Mouse (Mus musculus): ENCODE data around the gene Ghdc. TPM values are rescaled to one million over a fixed set of nuclear protein-coding genes. Genes with fewer than 3 reads are reported as not detected.
A peak's percentile ranks its signal among the peaks of the same experiment; 100 is the strongest.

The Ghdc gene
- polyA plus RNA-seq, 1 experiment from 2014 or later = 2.1 TPM

DNA sequence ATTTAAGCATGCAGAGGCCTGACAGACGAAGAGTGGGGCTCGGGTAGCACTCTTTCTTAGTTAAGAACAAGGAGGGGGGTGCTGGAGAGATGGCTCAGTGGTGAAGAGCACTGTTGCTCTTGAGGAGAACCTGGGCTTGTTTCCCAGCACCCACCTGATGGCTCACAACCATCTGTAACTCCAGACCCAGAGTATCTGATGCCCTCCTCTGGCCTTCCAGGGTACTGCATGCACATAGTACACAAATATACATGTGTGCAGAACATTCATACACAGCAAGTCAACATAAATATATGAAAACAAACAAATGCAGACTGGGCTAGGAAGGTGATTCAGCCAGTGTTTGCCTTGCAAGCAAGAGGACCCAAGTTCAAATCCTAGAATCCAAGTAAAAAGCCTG, 40.4 kb upstream of the Ghdc start:
- no peak overlapping the region for H3K9ac ChIP-seq (ENCODE audit: low read depth, low read length)
- DNase-seq (ENCODE audit: low spot score) (no peak), ATAC-seq (ENCODE audit: low FRiP score) (no peak)
- no peaks in the 10 kb centered on the region for H3K27me3 ChIP-seq (ENCODE audit: control insufficient read depth, insufficient read depth, low read length)
- H3K4me2 ChIP-seq (replicated peaks; ENCODE audit: low read depth, low read length) = no peak overlapping the region
- H3K9me3 ChIP-seq (ENCODE audit: control insufficient read depth, low read length) = no peaks in the 10 kb centered on the region
- no peaks in the 10 kb centered on the region for H3K4me1 ChIP-seq (replicated peaks; ENCODE audit: control insufficient read depth, insufficient read depth, low read length)
- H3K36me3 ChIP-seq (ENCODE audit: control insufficient read depth, insufficient read depth, low read length) = no peaks in the 10 kb centered on the region
- no peak overlapping the region for H3K4me3 ChIP-seq (ENCODE audit: low read depth, low read length)
- 78% methylated on average over 2 of the region's 2 CpGs for WGBS
- H3K27ac ChIP-seq (ENCODE audit: low read depth, low read length) = no peak overlapping the region

DNA sequence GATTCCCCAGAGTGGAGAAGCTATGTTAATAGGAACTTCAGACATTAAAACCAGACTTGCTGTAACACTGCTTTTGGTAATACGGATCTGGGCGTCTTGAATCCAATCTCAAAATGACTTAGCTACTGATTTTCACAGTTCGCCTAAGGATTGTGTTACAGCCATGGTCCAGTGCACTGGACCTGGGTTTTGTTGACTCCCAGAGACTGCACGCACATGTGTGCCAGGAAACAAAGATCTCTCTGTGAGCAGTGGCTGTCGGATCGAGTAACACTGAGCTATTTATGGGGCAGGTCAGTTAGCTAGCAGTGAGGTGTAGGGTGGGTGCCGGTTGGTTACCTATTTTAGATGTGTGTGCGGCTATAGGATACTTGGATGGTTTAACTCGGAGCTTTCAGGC, 39.8 kb upstream of the Ghdc start:
- no peaks in the 10 kb centered on the region for H3K27me3 ChIP-seq (ENCODE audit: control insufficient read depth, insufficient read depth, low read length)
- no peak overlapping the region for H3K27ac ChIP-seq (ENCODE audit: low read depth, low read length)
- H3K36me3 ChIP-seq (ENCODE audit: control insufficient read depth, insufficient read depth, low read length) = no peaks in the 10 kb centered on the region
- DNase-seq (ENCODE audit: low spot score) (no peak), ATAC-seq (ENCODE audit: low FRiP score) (no peak)
- WGBS = 68% methylated on average over 9 of the region's 9 CpGs
- H3K4me3 ChIP-seq (ENCODE audit: low read depth, low read length) = no peak overlapping the region
- no peak overlapping the region for H3K9ac ChIP-seq (ENCODE audit: low read depth, low read length)
- H3K4me1 ChIP-seq (replicated peaks; ENCODE audit: control insufficient read depth, insufficient read depth, low read length) = no peaks in the 10 kb centered on the region
- no peak overlapping the region for H3K4me2 ChIP-seq (replicated peaks; ENCODE audit: low read depth, low read length)
- H3K9me3 ChIP-seq (ENCODE audit: control insufficient read depth, low read length) = no peaks in the 10 kb centered on the region

DNA sequence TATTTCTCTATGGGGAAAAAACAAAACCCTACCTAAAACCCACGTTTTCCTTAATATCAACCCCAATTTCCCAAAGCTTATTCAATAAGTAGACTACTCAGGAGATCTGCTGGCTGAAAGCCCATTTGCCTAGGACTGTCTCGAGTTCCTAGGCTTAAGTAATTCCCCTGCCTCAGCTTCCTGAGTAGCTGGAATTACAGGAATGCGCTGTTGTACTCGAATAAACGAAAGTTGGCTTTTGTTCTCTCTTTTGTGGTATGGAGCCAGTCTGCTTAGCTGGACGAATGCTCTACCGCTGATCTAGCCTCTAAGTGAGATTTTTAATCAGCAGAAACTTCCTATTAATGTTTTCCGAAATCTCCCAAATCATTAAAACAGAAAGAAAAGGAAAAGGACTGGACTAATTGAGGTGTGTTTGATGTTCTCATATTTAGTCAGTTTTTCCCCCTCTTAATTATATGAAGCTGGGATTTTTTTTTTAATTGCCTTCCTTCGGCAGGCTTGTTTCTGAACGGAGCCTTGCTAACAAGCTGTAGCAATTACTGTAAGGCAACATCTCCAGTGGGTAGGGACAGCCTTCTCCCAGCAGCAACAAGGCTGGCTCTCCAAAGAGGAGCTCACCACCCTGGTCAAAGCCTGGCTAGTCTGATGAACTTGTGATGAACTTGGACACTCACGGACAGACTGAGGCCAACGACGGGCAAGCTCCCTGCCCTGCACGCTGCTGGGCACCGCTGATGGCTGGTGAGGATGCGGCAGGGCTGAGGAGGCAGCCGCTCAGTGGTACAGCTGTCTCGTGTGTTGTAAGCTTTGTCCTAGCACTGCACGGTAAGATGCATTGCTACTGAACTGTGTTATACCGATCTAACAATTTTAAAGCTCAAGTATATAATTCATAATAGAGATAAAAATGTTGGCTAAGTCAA, 35.9 kb upstream of the Ghdc start:
- Histone ChIP-seq H3K9ac (ENCODE audit: low read depth, low read length) (no peak overlapping the region), H3K27ac (ENCODE audit: low read depth, low read length) (no peak overlapping the region; the same call in 1 of the 2 replicates), H3K27me3 (ENCODE audit: control insufficient read depth, insufficient read depth, low read length) (no peaks in the 10 kb centered on the region), H3K4me3 (ENCODE audit: low read depth, low read length) (no peak overlapping the region), H3K9me3 (ENCODE audit: control insufficient read depth, low read length) (no peaks in the 10 kb centered on the region), H3K4me1 (replicated peaks; ENCODE audit: control insufficient read depth, insufficient read depth, low read length) (no peaks in the 10 kb centered on the region), H3K36me3 (ENCODE audit: control insufficient read depth, insufficient read depth, low read length) (0 out of 2 replicates have a peak, but pooled peaks cover 2% of the 10 kb centered on the region), H3K4me2 (replicated peaks; ENCODE audit: low read depth, low read length) (no peak overlapping the region)
- WGBS = 80% methylated on average over 20 of the region's 20 CpGs
- ATAC-seq (ENCODE audit: low FRiP score) (no peak), DNase-seq (ENCODE audit: low spot score) (no peak)

DNA sequence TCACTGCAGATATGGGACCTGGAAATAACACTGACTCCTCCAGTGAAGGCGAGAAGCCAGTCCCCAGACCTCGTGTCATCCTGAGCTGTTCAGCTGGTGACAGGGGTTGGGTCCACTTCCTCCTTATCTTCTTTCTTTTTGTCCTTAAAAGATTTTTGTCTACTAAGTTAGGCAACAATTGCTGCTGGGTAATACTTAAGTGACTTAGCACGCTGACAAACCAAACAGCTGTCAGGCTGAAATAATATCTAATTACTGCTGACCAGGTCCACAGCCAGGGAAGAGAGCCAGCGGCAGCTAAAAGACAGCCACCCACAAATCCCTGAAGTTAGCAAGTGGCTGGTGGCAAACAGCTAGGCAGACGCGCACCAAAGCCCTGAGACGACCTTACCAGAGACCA, 34.8 kb upstream of the Ghdc start:
- WGBS = 87% methylated on average over 7 of the region's 7 CpGs
- no peaks in the 10 kb centered on the region for H3K4me1 ChIP-seq (replicated peaks; ENCODE audit: control insufficient read depth, insufficient read depth, low read length)
- no peaks in the 10 kb centered on the region for H3K27me3 ChIP-seq (ENCODE audit: control insufficient read depth, insufficient read depth, low read length)
- H3K4me2 ChIP-seq (replicated peaks; ENCODE audit: low read depth, low read length) = no peak overlapping the region
- ATAC-seq (ENCODE audit: low FRiP score) (no peak), DNase-seq (ENCODE audit: low spot score) (no peak)
- 0 out of 2 replicates have a peak, but pooled peaks cover 2% of the 10 kb centered on the region for H3K36me3 ChIP-seq (ENCODE audit: control insufficient read depth, insufficient read depth, low read length)
- H3K27ac ChIP-seq (ENCODE audit: low read depth, low read length) = no peak overlapping the region
- no peak overlapping the region for H3K9ac ChIP-seq (ENCODE audit: low read depth, low read length)
- H3K4me3 ChIP-seq (ENCODE audit: low read depth, low read length) = no peak overlapping the region
- no peaks in the 10 kb centered on the region for H3K9me3 ChIP-seq (ENCODE audit: control insufficient read depth, low read length)

DNA sequence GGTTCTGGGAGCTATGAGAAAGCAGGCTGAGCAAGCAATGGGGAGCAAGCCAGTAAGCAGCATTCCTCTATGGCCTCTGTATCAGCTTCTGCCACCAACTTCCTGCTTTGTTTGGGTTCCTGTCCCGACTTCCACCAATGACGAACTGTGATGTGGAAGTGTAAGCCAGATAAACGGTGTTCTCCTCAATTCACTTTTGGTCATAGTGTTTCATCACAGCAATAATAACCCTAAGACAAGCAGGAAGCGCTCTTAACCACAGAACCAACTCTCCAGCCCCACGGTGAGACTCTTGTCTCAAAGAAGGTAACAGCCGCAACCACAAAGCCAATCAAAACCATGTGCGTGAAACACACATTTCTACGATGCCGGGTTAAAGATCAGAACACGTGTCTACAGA, 33.7 kb upstream of the Ghdc start:
- ATAC-seq (ENCODE audit: low FRiP score) (no peak), DNase-seq (ENCODE audit: low spot score) (no peak)
- Histone ChIP-seq H3K27me3 (ENCODE audit: control insufficient read depth, insufficient read depth, low read length) (no peaks in the 10 kb centered on the region), H3K4me1 (replicated peaks; ENCODE audit: control insufficient read depth, insufficient read depth, low read length) (no peaks in the 10 kb centered on the region), H3K9me3 (ENCODE audit: control insufficient read depth, low read length) (no peaks in the 10 kb centered on the region), H3K27ac (ENCODE audit: low read depth, low read length) (no peak overlapping the region), H3K36me3 (ENCODE audit: control insufficient read depth, insufficient read depth, low read length) (0 out of 2 replicates have a peak, but pooled peaks cover 2% of the 10 kb centered on the region), H3K4me3 (ENCODE audit: low read depth, low read length) (no peak overlapping the region), H3K4me2 (replicated peaks; ENCODE audit: low read depth, low read length) (no peak overlapping the region), H3K9ac (ENCODE audit: low read depth, low read length) (no peak overlapping the region)
- WGBS = 93% methylated on average over 10 of the region's 10 CpGs

DNA sequence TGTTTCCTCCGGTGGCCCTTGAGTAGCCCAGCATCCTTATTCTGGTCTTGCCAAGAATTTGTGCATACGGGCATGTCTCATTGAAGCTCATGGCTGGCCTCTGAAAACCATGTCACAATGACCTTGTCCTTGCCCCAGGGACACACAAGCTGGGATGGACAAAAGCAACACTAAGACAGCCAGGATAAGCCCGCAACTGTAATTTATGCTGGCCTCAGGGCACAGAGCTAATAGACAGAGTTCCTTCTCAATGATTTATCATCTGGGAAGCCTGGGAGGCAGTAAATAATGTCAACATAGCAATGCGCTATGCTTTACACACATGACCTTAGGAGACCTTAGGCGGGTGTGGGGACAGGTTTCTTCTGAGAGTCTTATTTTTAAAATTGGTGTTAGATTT, 28.7 kb upstream of the Ghdc start:
- Histone ChIP-seq H3K9me3 (ENCODE audit: control insufficient read depth, low read length) (no peaks in the 10 kb centered on the region), H3K27ac (ENCODE audit: low read depth, low read length) (no peak overlapping the region), H3K36me3 (ENCODE audit: control insufficient read depth, insufficient read depth, low read length) (0 out of 2 replicates have a peak, but pooled peaks cover 2% of the 10 kb centered on the region), H3K27me3 (ENCODE audit: control insufficient read depth, insufficient read depth, low read length) (no peaks in the 10 kb centered on the region), H3K9ac (ENCODE audit: low read depth, low read length) (no peak overlapping the region), H3K4me3 (ENCODE audit: low read depth, low read length) (no peak overlapping the region), H3K4me2 (replicated peaks; ENCODE audit: low read depth, low read length) (no peak overlapping the region), H3K4me1 (replicated peaks; ENCODE audit: control insufficient read depth, insufficient read depth, low read length) (no peaks in the 10 kb centered on the region)
- ATAC-seq (ENCODE audit: low FRiP score) = no peak
- DNase-seq (ENCODE audit: low spot score) = peak; percentile 11
- WGBS = 78% methylated on average over 5 of the region's 5 CpGs

DNA sequence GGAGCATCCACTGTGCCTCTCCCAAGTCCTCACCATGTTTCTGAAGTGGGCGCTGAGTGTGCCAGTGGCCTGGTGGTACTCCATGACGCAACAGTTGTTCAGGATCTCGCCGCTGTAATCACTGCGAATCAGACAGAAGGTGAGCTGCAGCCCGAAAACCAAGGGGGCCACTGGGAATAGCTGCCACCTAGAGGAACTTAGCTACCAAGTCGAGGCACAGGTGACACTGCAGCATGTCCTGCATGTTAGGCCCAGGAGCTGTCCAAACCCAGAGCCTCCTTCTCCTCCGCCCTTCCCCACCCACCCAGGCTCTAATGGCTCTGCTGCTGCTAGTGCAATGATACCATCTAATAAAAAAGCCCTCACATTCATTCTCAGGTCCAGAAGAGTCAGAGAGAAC, 25.8 kb upstream of the Ghdc start:
- no peak for DNase-seq (ENCODE audit: low spot score)
- Histone ChIP-seq H3K9ac (ENCODE audit: low read depth, low read length) (no peak overlapping the region), H3K4me1 (replicated peaks; ENCODE audit: control insufficient read depth, insufficient read depth, low read length) (no peaks in the 10 kb centered on the region), H3K4me2 (replicated peaks; ENCODE audit: low read depth, low read length) (no peak overlapping the region), H3K27me3 (ENCODE audit: control insufficient read depth, insufficient read depth, low read length) (no peaks in the 10 kb centered on the region), H3K9me3 (ENCODE audit: control insufficient read depth, low read length) (no peaks in the 10 kb centered on the region), H3K36me3 (ENCODE audit: control insufficient read depth, insufficient read depth, low read length) (no peaks in the 10 kb centered on the region), H3K4me3 (ENCODE audit: low read depth, low read length) (no peak overlapping the region), H3K27ac (ENCODE audit: low read depth, low read length) (no peak overlapping the region)
- ATAC-seq (ENCODE audit: low FRiP score) = no peak
- 68% methylated on average over 8 of the region's 8 CpGs for WGBS

DNA sequence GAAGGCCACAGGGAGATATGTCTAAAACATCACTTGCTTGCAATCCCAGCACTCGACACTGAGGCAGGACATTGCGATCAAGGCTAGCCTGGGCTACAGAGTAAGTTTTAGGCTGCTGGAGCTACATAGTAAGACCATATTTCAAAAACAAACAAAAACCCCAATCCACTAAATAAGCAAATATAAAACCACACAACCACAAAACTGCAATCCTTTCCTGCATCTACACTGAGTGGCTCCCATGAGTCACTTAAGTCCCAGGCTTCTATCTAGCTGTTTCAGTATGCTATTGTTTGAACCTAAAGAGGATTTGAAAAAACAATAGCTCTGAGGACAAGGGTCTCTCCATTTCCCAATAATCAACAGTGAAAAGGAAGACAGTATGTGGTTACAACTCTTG, 24.6 kb upstream of the Ghdc start:
- Histone ChIP-seq H3K9me3 (ENCODE audit: control insufficient read depth, low read length) (no peaks in the 10 kb centered on the region), H3K4me3 (ENCODE audit: low read depth, low read length) (no peak overlapping the region), H3K9ac (ENCODE audit: low read depth, low read length) (no peak overlapping the region), H3K27me3 (ENCODE audit: control insufficient read depth, insufficient read depth, low read length) (no peaks in the 10 kb centered on the region), H3K36me3 (ENCODE audit: control insufficient read depth, insufficient read depth, low read length) (no peaks in the 10 kb centered on the region), H3K4me1 (replicated peaks; ENCODE audit: control insufficient read depth, insufficient read depth, low read length) (no peaks in the 10 kb centered on the region), H3K27ac (ENCODE audit: low read depth, low read length) (no peak overlapping the region), H3K4me2 (replicated peaks; ENCODE audit: low read depth, low read length) (no peak overlapping the region)
- no peak for DNase-seq (ENCODE audit: low spot score)
- 92% methylated on average over 2 of the region's 2 CpGs for WGBS
- ATAC-seq (ENCODE audit: low FRiP score) = no peak

DNA sequence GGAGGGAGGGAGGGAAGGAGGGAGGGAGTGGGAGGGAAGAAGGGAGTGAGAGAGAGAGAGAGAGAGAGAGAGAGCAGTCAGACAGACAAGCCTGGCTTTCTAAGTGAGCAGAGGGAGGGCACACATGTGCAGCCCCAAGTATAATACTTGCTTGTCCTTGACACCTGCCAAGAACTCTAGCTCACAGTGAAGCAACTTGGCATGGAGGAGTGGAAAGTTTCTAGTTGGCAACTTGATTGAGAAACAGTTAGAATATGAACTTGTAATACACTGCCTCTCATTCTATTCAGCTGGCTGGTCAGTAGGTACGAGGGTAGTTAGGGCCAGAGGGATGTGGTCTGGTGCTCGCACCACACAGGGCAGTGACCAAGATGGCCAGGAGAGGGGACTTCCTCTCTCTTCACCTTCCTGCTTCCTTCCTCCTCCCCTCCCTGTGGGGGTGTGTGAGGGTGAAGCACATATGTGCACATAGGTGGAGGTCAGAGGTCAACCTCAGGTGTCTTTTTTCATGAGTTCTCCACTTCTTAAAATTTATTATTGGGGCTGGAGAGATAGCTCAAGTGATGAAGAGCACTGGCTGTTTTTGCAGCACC, 20.8 kb upstream of the Ghdc start:
- no peak for DNase-seq (ENCODE audit: low spot score)
- ATAC-seq (ENCODE audit: low FRiP score) = no peak
- Histone ChIP-seq H3K4me2 (replicated peaks; ENCODE audit: low read depth, low read length) (no peak overlapping the region), H3K36me3 (ENCODE audit: control insufficient read depth, insufficient read depth, low read length) (no peaks in the 10 kb centered on the region), H3K9me3 (ENCODE audit: control insufficient read depth, low read length) (no peaks in the 10 kb centered on the region), H3K27me3 (ENCODE audit: control insufficient read depth, insufficient read depth, low read length) (no peaks in the 10 kb centered on the region), H3K4me3 (ENCODE audit: low read depth, low read length) (no peak overlapping the region), H3K27ac (ENCODE audit: low read depth, low read length) (no peak overlapping the region), H3K9ac (ENCODE audit: low read depth, low read length) (no peak overlapping the region), H3K4me1 (replicated peaks; ENCODE audit: control insufficient read depth, insufficient read depth, low read length) (no peaks in the 10 kb centered on the region)
- 88% methylated on average over 2 of the region's 2 CpGs for WGBS
